Mouse (Mus musculus) cerebellum, adult 18-20 months (tissue): Measurements from ENCODE around the gene Scel.

Experiments used
- DNase-seq, 2 experiments: peaks; one replicate each; pipeline ENCODE4 v3.0.0; 2021

Scel gene

GRCm38 (mm10) chr14:103575854-103576253, 62.7 kb downstream of the Scel start:
- DNase-seq: no peak

- DNase-seq: no peak
Observed at GRCm38 (mm10) chr14:103577011-103577410, 63.9 kb downstream of the Scel start.

- DNase-seq: no peak
Observed at GRCm38 (mm10) chr14:103586662-103587061, 73.5 kb downstream of the Scel start.

DNA sequence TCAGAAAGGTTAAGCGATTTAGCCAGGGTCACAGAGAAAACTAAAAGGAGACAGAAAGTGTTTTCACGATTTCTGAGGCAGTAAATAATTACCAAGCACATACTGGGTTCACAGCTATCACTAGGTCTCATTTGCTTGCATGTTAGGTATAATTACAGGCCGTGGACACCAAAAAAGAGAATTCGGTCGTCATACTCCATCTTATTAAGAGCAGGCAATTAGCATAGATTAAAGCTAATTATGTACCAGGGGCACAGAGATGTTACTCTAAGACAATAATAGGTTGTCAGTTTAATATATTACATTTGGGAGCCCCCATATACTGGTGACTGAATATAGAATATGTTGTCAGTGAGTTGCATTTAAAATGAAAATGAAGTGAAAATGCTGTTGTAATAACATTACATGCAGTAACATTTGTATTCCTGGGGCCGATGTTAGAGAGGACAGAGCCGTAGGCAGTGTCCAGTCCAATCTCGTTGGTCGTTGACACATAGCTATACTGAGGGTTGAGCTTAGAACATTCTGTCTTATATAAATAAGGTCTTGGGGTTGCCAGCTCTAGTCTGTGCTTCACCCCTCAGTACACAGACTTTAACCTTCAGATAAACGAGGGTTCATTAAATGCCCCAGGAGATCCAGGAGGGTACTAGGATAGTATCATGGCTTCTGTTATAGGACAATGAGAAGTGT, 74.2 kb downstream of the Scel start:
- no peak for DNase-seq

DNA sequence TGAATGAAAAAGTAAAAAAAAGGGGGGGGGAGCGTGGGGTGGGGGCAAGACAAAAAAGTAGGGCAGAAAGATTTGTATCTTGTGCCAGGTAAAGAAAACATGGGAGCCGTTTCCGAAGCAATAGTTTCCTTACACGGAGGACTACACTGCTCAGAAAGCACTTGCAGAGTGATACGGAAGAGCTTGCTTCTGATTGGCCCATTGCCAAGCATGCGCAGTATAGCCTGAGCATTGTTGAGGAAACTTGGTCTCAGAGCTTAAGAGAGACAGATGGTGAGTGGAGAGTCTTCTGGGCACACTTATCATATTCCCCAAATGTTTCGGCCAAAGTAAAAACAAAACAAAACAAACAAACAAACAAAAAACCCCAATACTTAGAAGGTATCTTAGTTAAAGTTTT, 76.7 kb downstream of the Scel start:
- peak; percentile 13 to 16 for DNase-seq

DNA sequence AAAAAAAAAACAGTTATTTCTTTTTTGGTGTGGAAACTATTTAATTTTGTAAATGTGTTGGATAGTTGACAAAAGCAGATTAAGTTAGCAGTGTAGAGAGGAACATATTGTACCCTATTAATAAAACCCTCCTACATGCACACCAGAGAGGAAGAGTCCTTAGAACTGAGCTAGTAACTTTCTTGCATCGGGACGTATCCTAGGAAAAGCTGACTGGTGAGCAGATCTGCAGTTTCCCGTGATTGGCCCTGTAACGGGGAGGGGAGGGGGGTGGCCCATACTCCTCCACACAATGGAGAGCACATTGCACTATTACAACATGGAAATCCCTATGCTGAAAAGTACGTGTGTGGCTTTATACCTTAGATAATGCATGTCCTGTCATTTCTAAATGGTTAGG, 82.7 kb downstream of the Scel start:
- DNase-seq: no peak

GRCm38 (mm10) chr14:103608063-103608462, 94.9 kb downstream of the Scel start:
- DNase-seq: no peak

- DNase-seq: no peak
Observed at GRCm38 (mm10) chr14:103613573-103614271, 100.6 kb downstream of the Scel start.

DNA sequence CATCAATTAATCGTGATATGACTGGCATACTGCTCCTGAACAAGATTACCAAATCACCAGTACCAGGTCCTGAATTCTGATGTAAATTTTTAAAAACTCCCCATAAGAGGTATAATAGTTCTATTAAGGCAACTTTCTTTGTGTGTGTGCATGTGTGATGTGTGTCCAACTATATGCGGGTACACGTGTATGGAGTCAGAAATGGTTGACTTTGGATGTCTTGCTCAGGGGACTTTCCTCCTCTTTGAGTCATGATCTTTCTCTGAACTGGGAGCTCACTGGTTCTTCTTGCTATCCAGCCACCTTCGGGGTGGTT, 101.1 kb downstream of the Scel start:
- no peak for DNase-seq

- no peak for DNase-seq
Observed at GRCm38 (mm10) chr14:103619756-103620155, 106.6 kb downstream of the Scel start.

- no peak for DNase-seq
Observed at GRCm38 (mm10) chr14:103621207-103621606, 108.1 kb downstream of the Scel start.

- DNase-seq: no peak
Observed at GRCm38 (mm10) chr14:103626100-103626499, 113.0 kb downstream of the Scel start.

- DNase-seq: no peak
Observed at GRCm38 (mm10) chr14:103629639-103630364, 116.7 kb downstream of the Scel start.

- DNase-seq: no peak
Observed at GRCm38 (mm10) chr14:103630545-103630944, 117.4 kb downstream of the Scel start.

- no peak for DNase-seq
Observed at GRCm38 (mm10) chr14:103643933-103644332, 130.8 kb downstream of the Scel start.

- DNase-seq: no peak
Observed at GRCm38 (mm10) chr14:103647981-103648380, 134.8 kb downstream of the Scel start.

DNA sequence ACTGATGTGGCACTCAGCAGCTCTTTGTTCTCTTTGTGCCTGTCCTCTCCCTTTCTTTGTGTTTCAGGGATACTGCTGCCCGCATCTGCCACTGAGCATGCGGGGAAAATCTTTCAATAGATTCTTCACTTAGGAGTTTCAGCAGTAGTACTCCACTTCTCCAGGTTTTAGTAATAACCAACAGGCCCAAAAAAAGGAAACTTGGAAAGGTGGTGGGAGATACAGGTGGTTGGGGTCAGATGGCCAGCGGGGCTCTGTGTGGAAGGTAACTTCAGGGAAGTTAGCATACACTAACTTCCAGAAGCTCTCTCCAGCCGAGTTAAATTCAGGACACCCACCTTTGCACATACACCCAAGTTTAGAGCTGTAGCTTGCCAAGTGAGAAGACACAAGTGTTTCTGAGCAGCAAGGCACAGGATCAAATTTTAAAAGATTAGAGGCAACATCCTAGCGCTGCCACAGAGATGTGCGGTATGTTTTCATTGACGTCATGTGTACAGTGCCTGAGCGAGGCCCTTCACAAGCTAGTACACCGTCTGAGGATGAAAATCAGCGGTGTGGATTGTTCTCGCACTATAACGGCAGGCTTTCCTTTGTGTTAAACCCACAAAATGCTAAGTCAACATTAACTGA, 135.6 kb downstream of the Scel start:
- DNase-seq: peak; percentile 20 to 28

DNA sequence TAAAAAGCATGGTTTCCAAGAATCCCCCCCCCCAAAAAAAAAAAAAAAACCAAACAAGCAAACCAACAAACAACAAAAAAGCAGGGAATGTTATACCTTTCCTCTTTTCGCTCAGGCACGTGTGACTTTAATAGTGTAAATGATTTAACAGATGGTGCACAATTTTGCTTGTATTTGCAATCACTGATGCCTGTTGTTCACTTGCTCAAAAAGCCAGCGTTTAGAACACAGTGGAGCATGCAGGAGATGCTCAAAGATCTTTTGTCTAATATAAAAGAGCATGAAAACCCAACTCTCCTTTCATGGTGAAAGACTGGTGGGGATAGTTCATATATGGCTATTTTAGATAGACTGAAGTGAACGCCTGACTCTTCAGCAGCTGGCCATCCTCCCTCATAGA, 136.2 kb downstream of the Scel start:
- DNase-seq: no peak

DNA sequence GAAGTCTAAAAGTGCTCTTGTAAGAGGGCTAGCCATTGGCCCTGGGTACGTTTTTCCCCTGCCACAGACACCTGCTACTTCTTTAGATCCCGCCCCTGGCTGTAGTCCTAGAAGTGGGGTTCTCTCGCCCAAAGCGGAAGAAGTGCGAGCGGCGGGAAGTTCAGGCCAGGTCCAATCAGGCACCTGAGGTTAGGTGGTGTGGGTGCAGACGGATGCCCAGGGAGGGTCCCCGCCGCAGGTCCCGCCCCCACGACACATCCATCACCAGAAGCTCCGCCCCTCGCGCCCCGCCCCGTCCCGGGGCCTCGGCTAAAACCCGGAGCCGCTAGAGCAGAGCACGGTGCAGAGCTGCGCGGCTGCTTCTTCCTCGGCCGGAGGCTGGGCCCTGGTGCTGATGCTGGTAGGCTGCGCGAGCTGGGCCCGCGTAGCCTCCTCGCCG, 136.8 kb downstream of the Scel start, which contains the start of gene Slain1:
Gene Slain1 (plus strand): TSS at position 333 of the 439 bp plus-strand sequence.
- DNase-seq: peak; percentile 97 to 98

DNA sequence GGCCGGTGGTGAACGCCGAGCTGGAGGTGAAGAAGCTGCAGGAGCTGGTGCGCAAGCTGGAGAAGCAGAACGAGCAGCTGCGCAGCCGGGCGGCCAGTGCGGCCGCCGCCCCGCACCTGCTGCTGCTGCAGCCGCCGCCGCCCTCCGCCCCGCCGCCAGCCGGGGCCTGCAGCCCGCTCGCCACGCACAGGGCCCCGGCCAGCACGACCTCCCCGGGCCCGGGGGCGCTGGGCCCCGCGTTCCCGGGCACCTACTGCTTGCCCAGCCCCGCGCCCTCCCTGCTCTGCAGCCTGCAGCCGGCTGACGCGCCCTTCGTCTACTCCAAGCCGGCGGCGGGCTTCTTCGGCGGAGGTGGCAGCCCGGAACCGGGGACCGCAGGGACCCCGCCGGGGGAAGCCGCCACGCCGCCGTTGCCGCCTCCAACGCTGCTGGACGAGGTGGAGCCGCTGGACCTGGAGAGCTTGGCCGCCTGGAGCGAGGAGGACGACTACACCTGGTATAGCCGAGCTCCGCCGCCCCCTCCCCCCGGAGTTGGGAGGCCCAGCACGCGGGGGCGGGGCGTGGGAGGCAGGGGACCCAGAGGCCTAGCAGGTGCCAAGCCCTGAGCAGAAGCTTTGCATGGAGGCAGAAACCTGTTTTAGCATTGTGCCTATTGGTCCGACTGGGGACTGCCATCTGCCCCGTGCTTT, 137.4 kb downstream of the Scel start:
- peak; percentile 79 to 86 for DNase-seq

- no peak for DNase-seq
Observed at GRCm38 (mm10) chr14:103651106-103651505, 138.0 kb downstream of the Scel start.

- DNase-seq: no peak
Observed at GRCm38 (mm10) chr14:103651562-103651961, 138.4 kb downstream of the Scel start.

DNA sequence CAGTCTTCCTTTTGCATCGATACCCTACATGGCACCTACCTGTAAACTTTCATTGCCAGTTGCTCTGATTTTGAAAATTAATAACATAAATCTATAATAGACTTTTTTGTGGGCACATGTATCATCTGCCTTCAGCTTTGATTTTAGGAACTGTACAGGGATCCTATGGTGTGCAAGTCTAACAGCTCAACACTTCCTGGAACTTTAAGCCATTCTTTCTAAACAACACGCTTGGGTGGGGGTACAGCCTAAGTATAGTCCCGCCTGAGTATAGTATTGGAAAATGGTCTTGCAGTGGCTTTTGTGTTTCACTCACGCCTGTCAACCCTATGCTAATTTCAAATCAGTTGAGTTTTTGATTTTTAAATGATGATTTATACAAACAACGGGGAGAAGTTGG, 139.4 kb downstream of the Scel start:
- no peak for DNase-seq
